Mouse (Mus musculus) frontal cortex, postnatal 25 days (tissue): ENCODE measurements at regions not wholly inside any gene's neighbourhood (a gene's known extent, or its start where the extent isn't known, plus 50 kb on each side); places are given as distances from the start of the nearest gene placed in this dataset.

Source experiments
- DNase-seq, 2 experiments: peaks; one replicate each; pipeline ENCODE4 v3.0.0; 2022; ENCODE audit warnings: low spot score in 2 of 2

GRCm38 (mm10) chr7:136083571-136084342 lies 367.6 kb upstream of the Mki67 start:
- no peak for DNase-seq

GRCm38 (mm10) chr7:136088785-136089184 lies 372.6 kb upstream of the Mki67 start:
- no peak for DNase-seq

- no peak for DNase-seq
Measured at GRCm38 (mm10) chr7:136094681-136095360, 378.7 kb upstream of the Mki67 start.

DNA sequence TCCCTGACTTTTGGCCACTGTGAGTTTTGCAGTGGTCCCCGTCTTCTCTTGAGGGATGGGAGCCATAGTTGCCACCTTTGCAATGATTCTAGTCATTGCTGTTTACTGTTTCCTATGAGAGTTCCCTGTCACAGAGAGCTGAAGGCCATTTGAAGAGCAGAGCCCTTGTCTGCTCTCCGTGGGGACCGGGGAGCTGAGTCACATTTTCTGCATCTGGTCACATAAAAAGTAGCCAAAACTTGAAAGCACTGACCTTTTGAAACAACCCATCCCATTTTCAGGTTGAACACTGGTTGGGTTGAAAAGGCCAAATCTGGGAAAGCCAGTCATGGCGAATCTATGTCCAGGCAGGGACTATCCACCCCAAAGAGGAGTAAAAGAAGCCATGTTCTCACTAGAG lies 387.9 kb upstream of the Mki67 start:
- no peak for DNase-seq

- DNase-seq, result no peak
Measured at GRCm38 (mm10) chr7:136112163-136112562, 396.0 kb upstream of the Mki67 start.

GRCm38 (mm10) chr7:136120930-136121329 lies 404.8 kb upstream of the Mki67 start:
- DNase-seq, result no peak

GRCm38 (mm10) chr7:136121406-136121805 lies 405.2 kb upstream of the Mki67 start:
- DNase-seq, result no peak

DNA sequence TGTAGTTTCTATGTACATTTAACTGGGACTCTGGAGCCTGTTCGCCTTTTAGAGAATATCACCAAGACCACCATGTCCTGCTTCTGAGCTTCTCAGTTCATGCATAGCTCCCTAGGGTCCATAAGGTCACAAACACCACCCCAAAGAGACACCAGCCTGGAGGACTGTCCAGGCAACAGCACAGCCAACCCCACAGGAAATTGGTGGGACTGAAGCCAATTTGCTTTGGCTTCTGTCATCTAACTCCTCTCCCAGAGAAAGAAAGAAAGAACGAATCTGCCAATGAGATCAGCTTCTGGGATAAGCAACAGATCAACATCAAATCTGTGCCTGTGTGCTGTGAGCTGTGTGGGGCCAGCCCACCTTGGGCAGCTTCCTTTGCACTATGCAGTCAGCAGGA lies 408.6 kb upstream of the Mki67 start:
- DNase-seq, result no peak

DNA sequence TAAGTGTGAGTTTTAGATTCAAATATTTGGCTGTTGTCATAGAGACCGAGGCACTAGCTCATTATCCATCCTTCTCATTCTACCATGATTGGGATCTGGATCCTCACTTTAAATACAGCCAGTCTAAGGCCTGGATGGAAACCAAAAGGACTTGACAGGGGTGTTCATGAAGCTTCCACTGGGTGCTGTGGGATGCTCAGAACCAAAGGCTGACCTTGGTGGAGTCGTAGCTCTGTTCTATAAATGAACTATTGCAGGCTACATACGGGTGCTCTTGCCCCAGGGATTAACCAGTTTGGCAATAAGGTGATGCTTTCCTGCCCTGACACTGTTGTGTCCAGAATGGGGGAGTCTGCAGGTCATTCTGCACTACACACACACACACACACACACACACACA lies 410.2 kb upstream of the Mki67 start:
- DNase-seq, result no peak

DNA sequence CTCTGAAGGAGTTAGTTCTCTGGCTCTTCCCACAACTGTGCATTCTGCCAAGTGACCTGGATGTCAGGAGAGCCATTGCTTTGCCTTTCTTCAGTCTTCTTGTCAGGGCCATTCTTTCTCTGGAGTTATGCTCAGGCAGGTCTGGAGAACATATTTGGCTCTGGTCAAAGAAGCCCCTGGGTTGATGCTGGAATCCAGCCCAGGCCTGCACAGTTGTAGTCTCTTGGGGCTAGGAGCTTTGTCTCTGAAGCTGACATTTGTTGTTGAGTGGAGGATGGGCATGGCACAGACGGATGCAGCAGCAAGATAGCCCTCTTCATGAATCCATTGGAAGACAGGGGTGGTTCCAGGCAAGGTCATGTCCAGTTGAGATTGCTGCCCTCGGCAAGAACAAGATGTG lies 411.4 kb upstream of the Mki67 start:
- DNase-seq, result no peak

- no peak for DNase-seq
Measured at GRCm38 (mm10) chr7:136129721-136130123, 413.6 kb upstream of the Mki67 start.

DNA sequence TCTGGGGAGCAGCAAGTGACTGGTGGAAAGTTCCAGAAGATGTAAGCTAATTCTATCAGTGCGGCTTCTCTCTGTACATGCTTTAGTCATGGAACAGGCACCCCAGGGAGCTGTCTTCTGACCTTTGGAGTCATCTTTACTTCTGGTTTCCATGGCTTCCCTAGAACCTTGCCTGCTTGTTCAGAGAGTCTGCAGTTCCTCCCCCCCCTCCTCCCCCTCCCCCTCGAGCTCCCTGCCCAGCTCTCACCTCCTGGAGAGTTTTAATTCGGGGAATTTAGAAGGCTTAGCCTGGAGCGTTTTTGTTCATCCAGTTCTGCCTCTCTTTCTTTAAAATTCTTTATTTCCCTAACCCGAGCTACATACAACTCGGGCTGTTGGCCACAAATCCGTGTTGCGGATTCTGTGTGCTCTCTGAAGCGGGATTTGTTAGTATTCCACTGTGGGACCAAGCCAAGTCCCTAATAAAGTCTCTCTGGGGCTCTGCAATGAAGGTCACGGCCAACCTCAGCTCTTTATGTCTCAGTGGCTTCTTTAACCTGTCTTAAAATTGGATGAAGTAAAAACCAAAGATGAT lies 414.6 kb upstream of the Mki67 start:
- no peak for DNase-seq

- DNase-seq, result no peak
Measured at GRCm38 (mm10) chr7:136132976-136133375, 416.8 kb upstream of the Mki67 start.

- DNase-seq, result no peak
Measured at GRCm38 (mm10) chr7:136136666-136137065, 420.5 kb upstream of the Mki67 start.

DNA sequence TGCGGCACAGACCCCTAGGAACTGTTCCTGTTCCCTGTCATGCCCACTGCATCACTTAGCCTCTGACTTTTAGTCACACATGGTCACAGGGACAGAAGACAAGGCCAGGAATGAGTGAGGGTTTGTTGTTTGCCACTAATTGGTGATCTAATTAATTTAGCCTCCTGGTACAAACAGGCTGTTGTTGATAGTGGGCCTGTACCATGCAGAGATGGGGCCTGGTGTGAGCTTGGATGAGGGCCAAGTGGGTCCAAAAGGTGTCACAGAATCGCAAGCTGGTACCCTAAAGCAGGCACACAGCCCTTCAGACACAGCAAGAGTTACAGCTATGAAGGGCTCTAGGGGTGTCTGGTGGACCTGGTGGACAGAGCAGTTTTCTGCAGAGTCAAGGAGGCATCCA lies 421.2 kb upstream of the Mki67 start:
- no peak for DNase-seq

- no peak for DNase-seq
Measured at GRCm38 (mm10) chr7:136137831-136138602, 421.9 kb upstream of the Mki67 start.

- DNase-seq, result no peak
Measured at GRCm38 (mm10) chr7:136142832-136143231, 426.7 kb upstream of the Mki67 start.

- DNase-seq, result no peak
Measured at GRCm38 (mm10) chr7:136150196-136150595, 434.0 kb upstream of the Mki67 start.

GRCm38 (mm10) chr7:136151301-136151930 lies 435.3 kb upstream of the Mki67 start:
- DNase-seq, result no peak

DNA sequence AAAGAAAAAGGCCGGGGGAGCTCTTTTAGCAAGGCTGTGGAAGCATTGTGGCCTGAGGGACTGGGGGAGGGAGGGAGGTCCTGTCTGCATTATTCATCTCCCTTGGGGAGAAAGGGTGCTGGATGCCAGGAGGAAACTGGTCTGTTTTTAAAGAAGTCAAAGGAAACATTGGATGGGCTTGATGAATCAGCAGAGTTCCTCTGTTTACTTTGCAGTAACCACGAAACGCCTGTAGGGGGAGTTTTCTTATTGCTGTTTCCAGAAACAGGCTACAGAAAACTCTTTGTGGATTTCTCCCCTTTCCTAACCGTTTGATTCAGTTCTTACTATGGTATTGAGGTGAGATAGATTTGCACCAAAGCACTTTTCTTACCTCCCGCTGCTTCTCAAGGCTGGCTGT lies 436.3 kb upstream of the Mki67 start:
- DNase-seq, result peak; percentile 13 to 43

DNA sequence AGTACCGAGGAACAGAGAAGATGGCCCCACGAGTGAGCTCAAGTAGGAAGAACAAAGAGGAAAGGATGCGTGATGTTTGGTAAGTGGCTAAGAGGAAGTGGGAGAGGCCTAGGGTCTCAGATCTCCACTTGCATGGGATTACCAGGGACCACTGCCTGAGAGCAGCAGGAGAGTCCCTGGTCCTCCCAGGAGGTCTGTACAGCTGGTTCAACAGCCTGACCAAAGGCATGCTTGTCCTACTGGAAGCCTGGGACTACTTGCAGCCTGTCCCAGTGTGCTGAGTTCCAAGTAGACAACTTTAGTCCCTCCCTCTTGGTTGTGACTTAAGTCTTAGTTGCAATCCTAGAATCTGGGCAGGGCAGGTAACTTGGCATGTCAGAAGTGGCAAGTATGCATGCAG lies 437.5 kb upstream of the Mki67 start:
- no peak for DNase-seq

DNA sequence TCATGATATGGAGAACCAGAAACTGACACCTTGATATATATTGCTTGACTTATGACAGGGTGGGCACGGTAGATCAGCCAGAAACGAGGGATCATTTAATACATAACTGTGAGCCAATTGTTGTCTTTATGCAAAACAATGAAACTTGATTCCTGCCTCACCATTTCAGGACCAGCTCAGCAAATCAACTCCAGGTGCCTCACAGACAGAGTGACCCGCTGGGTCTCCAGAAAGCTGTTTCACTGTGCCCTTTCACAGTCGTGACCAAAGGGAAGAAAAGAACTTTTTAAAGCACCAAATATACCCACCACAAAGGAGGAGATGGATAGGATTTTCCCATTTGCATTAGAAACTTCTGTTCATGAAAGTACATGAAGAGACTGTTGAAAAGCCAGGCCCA lies 443.0 kb upstream of the Mki67 start:
- DNase-seq, result no peak
